Mouse (Mus musculus) mature B cell (primary cell): Measurements from ENCODE around the gene Ppp6r1.

Experiments used
- in situ Hi-C: fragments of 300-500 bp; cut with MboI; formaldehyde crosslinking; loops from 2 replicates; pipeline ENCODE4 v1.14.3; 2019

Gene Ppp6r1

GRCm38 (mm10) chr7:4657521-4658127 lies 1.2 kb downstream of the Ppp6r1 start:
- in situ Hi-C loops: no loop called here

- in situ Hi-C loops: no loop called here
Observed at GRCm38 (mm10) chr7:4656818-4657217, 2.0 kb downstream of the Ppp6r1 start.

- in situ Hi-C loops: no loop called here
Observed at GRCm38 (mm10) chr7:4655916-4656315, 2.9 kb downstream of the Ppp6r1 start.

GRCm38 (mm10) chr7:4655393-4655792 lies 3.4 kb downstream of the Ppp6r1 start:
- in situ Hi-C loops: no loop called here

- in situ Hi-C loops: no loop called here
Observed at GRCm38 (mm10) chr7:4654221-4654620, 4.6 kb downstream of the Ppp6r1 start.

- in situ Hi-C loops: no loop called here
Observed at GRCm38 (mm10) chr7:4653780-4654179, 5.0 kb downstream of the Ppp6r1 start.

GRCm38 (mm10) chr7:4653351-4653750 lies 5.5 kb downstream of the Ppp6r1 start:
- in situ Hi-C loops: no loop called here

GRCm38 (mm10) chr7:4652726-4653125 lies 6.1 kb downstream of the Ppp6r1 start:
- in situ Hi-C loops: no loop called here

GRCm38 (mm10) chr7:4651581-4651980 lies 7.2 kb downstream of the Ppp6r1 start:
- in situ Hi-C loops: no loop called here

- in situ Hi-C loops: no loop called here
Observed at GRCm38 (mm10) chr7:4647992-4648391, 10.8 kb downstream of the Ppp6r1 start.

GRCm38 (mm10) chr7:4647291-4647690 lies 11.5 kb downstream of the Ppp6r1 start:
- in situ Hi-C loops: no loop called here

GRCm38 (mm10) chr7:4646806-4647205 lies 12.0 kb downstream of the Ppp6r1 start:
- in situ Hi-C loops: no loop called here

GRCm38 (mm10) chr7:4643225-4643624 lies 15.6 kb downstream of the Ppp6r1 start:
- in situ Hi-C loops: no loop called here

- in situ Hi-C loops: no loop called here
Observed at GRCm38 (mm10) chr7:4641956-4642355, 16.9 kb downstream of the Ppp6r1 start.

- in situ Hi-C loops: no loop called here
Observed at GRCm38 (mm10) chr7:4641155-4641554, 17.7 kb downstream of the Ppp6r1 start.

- in situ Hi-C loops: no loop called here
Observed at GRCm38 (mm10) chr7:4636179-4636578, 22.6 kb downstream of the Ppp6r1 start.

GRCm38 (mm10) chr7:4631031-4631430 lies 27.8 kb downstream of the Ppp6r1 start, which contains the start of gene Tmem86b:
TSS of gene Tmem86b (minus strand) at chr7:4631422.
- in situ Hi-C loops: no loop called here

- in situ Hi-C loops: no loop called here
Observed at GRCm38 (mm10) chr7:4630198-4630597, 28.6 kb downstream of the Ppp6r1 start.

GRCm38 (mm10) chr7:4629586-4629985 lies 29.2 kb downstream of the Ppp6r1 start:
- in situ Hi-C loops: loop anchor here (10.0 kb wide), 1 partner anchor 165 kb away; the partner anchor contains the start of gene Rpl28

- in situ Hi-C loops: loop anchor here (10.0 kb wide), 1 partner anchor 169 kb away; the partner anchor contains the start of gene Rpl28
Observed at GRCm38 (mm10) chr7:4625928-4626327, 32.9 kb downstream of the Ppp6r1 start.

- in situ Hi-C loops: loop anchor here (10.0 kb wide), 1 partner anchor 170 kb away; the partner anchor contains the start of gene Rpl28
Observed at GRCm38 (mm10) chr7:4624343-4624742, 34.5 kb downstream of the Ppp6r1 start.

- in situ Hi-C loops: loop anchor here (10.0 kb wide), 1 partner anchor 171 kb away; the partner anchor contains the start of gene Rpl28
Observed at GRCm38 (mm10) chr7:4623544-4624189, 35.2 kb downstream of the Ppp6r1 start.

GRCm38 (mm10) chr7:4619979-4620378 lies 38.8 kb downstream of the Ppp6r1 start:
- in situ Hi-C loops: loop anchor here (10.0 kb wide), 1 partner anchor 175 kb away; the partner anchor contains the start of gene Rpl28
